Mouse (Mus musculus): ENCODE measurements around the gene Vps45.

Gene Vps45

DNA sequence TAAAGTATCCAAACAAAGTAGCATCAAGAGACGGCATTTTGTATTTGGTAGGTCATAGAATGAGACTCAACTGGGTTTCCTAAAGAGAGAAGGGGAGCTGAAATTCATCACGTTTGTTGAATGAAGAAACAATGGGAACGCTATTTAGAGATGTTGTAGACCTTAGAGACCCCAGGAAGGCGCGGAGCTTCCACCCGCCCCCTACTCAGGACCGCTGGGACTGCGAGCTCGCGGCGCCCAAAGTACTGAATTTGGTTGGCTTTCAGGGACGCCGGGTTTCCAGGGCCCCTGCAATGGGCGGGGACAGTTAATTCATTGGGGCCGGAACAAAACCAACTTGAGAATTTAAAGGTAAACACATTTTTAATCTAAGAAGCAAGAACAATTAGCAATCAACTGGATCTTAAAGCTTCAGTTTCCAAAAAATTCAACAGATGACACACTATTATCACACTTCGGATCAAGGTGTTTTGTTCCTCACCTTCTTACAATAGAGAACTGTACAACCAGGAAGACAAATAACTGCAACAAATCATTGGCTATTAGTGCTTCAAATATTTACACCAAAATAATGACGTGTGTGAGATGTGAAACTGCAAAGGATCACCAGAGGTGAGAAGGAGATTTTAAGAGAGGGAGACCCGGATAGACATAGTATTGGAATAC lies at the start of gene Vps45:
TSS of gene Vps45 (minus strand) at position 236 of the 666 bp plus-strand sequence.
- peak; percentile 82 for DNase-seq

DNA sequence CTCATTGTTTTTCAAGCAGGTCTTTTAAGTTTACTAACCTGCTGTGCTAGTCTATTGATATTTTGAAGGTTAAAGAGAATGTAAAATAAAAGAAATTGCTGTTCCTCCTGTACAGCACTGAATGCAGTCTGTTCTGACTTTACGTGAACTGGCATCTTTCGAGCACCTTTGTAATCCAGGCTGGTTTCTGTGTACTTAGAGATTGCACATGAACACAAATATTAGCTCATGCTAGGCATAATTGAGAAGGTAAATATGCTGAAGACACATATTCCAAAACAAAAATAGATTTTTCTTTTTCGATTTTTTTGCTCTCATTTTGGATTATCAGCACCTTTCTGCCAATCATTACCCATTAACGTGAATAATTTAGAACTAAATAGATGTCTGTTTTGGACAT lies 47.9 kb upstream of the Vps45 start:
- no peak for DNase-seq

DNA sequence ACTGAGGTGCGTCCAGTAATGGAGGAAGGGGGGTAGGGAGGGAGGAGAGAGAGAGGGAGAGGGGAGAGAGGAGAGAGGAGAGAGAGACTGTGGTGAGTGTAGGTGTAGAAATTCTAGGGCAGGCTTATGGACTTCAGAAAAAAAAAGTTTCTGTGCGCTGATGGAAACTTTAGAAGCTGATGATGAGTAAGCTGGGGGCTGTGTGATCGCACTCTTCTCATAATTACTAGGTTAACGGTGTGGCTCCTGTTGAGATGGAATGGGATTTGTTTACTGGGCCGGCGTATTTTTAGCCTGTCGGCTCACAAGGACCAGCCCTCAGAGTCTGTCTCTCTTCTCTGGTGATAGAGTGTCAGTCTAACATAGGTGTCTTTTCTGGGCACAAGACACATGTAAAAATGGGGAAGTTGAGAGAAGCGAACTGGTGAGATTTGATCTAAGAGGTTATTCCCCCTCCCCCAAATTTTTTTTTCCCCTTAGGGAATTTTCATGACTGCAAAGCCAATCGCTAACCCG lies 47.0 kb upstream of the Vps45 start:
- DNase-seq, result no peak

DNA sequence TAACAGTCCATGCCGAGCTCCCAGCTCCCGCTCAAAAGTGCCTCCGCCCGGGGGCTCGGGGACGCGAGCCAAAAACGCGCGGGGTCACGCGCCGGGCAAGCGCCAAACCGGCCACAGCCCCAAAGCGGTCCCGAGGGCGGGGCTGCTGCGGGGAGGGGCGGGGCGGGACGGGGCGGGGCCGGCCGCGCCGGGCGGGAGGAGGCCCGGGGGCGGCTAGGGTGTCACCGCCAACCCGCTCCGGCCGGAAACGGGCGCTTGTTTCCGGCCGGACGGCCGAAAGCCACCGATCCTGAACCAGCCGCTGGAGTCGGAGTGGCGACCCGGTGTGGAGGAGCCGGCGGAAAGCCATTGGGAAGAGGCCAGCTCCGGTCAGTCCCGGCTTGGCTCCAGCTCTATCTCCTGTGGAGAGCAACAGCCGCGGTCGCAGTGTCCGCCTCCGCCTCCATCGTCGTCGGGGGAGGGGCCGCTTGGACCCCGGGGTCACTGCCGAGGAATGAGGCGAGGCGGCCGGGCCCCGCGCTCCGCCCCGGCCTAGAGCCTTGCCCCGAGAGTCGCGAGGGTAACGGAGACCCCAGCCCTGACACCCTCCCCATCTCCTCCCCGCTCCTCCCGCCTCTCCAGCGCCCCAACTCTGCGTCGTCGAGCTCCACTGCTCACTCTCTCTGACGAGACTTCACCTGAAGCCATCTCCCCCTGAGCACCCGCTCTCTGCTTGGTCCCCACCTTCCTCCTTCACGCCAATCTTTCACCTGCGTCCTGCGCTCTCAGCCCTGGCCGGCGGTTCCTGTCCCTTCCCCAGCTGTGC lies 46.2 kb upstream of the Vps45 start, which contains the start of gene Otud7b:
TSS of gene Otud7b (plus strand) at position 267 of the 805 bp plus-strand sequence.
- DNase-seq, result peak; percentile 91

DNA sequence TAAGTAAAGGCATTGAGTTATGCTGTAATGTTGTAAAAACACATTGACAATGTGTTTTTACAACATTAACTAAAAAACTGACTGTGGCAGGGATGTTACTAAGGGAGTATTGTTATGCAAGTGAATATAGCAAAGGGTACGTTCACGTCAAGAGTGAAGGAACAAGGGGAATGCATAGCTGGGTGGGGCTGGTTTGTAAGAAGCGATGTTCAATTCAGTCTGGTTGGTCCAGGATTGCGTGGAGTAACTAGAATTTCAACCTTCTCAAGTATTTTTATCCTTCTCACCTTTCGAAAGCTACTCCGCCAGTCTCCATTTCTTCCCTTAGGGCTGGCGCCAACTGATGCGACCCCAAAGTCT lies 45.6 kb upstream of the Vps45 start:
- no peak for DNase-seq

DNA sequence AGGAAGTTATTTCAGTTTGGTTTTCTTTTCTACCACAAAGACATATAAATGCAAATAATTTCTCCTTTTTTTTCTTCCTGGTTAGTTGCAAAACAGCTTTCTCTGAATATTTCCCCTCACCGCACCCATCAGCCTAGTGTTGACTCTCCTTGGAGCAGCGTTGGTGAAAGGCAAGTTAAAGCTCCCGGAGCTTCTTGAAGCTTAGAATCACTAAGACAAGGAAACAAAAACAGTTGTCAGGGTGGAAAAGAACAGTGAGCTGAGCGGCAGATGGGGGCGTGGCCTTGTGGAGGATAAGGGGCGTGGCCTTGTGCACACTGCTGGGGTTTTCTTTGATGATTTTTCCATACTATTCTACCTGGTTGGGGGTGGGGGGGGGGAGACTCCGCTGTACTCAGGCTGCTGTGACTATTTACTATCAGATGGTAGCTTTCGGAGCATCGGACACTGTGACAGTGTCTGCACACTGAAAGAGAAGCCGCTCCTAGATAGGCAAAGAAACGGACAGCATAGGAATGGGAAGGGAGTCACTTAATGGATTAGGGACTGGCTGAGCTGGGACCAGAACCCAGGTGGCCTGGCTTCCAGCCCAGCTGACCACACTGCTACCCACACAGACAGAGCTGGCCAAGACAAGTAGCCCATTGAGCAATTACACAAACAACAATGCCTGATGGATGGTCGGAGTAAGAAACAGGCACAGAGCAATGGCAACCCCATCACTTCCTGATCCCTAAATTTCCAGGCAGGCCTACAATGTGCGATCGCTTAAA lies 44.0 kb upstream of the Vps45 start:
- DNase-seq, result peak; percentile 75

DNA sequence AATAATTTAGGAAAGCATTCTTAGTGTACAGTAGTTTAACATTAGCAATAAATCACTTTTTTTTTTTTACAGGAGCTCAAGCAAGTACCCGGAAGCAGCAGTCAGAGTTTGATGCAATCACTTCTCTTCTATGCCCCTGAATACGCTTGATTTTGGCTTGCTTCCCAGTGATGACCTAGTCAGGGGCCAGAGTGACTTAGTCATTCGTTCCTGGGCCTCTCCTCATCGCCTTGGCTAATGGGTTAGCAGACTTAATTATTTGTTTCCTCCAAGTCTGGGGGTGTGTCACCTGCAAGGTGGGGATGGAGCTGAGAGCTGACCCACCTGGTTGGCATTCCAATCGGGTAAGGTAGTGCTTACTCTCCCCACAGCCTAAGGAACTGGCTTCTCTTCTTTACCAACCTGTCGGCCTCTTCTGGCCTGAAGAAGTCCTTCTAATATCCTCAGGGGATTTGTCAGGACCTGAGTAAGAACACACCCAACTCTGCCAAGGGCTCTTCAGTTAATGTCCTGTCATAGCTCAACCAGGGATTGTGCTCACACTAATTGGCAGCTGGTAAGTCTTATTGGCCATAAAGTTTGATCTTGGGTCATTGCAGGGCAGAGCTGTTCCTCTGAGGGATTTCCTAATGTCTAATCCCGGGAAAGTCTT lies 40.5 kb upstream of the Vps45 start:
- DNase-seq, result peak; percentile 52

DNA sequence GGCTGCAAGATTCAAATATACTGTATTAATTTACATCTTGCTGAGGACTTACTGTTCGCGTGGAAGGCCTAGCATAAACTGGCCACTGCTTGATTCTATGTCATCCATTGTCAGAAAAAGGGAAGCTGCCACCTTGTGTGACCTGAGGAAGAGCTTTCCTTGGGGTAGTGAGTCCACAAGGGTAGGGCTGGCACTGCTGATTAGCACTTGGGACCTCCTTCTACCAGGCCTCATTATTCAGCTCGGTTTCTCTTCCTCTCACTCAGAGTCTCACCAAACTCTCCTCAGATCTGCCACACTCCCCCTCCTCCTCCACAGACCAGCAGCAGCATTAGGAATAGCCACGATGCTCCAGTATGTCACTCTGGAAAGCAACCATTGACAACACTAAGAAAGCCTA lies 39.9 kb upstream of the Vps45 start:
- DNase-seq, result no peak

DNA sequence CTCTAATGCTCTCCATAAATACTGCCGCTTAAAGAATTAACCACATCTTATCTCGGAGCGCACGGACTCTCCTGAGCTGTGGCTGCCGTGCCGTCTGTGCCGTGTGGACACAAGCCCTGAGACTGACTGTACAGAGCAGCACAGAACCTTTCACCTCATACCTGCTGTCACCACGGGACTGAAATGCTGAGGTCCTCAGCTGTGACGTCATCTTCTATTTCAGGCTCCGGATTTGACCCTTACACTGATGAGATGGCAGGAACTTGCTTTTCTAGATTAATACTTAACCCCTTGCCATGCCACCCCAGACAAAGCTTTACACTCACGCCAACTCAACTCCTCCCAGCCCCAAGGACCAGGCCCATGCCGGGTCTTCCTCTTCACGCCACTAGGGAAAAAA lies 35.9 kb upstream of the Vps45 start:
- DNase-seq, result peak; percentile 51

DNA sequence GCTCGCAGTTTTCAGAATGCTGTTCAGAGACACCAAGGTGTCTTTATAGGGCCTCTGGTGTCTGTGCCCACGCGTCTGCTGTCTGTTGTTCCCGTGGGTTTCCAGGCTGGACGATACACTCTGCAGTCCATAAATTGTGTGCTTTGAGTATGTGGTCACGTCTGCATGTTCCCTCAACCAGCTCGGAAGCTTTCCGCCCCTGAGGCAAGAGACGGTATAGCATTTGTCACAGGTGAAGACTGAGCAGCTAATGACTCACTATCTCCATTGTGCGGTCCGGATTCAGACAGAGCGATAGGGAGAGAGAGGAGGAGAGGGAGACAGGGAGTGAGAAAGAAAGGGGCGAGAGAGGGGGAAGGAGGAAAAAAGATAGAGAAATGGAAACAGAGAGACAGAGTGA lies 35.2 kb upstream of the Vps45 start:
- DNase-seq, result no peak

DNA sequence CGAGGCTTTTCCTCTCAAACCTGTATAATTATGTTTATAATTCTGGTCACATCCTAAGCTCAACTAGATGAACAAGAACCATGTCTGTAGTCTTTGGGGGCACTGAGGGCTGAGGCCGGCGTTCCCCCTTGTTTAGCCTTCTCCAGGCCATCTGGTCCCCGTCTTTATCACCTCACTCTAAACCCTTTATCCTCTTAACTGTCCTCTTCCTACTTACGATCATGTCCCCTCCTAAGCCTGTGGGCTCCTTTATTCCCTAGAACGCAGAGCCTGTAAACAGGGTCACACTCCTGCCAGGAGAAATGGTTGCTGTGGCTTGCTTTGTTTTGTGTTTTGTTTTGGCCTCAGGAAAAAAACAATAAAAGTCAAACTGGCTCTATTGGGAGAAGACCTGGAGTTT lies 33.7 kb upstream of the Vps45 start:
- DNase-seq, result no peak

DNA sequence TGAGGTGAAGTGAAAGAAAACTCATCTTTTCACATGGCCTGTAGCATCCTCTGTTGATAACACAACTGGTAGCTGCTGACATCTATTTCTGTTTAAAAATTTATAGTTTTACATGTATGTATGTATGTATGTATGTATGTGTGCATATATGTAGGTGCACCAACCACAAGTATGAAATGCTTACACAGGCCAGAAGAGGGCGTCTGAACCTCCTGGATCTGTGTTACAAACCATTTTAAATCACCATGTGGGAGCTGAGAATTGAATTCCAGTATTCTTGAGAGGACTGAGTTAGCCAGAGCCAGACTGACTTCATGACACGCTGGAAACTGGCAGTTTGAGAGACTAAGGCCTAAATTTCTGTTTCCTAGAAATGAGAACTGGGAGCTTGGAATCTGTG lies 32.9 kb upstream of the Vps45 start:
- DNase-seq, result no peak

DNA sequence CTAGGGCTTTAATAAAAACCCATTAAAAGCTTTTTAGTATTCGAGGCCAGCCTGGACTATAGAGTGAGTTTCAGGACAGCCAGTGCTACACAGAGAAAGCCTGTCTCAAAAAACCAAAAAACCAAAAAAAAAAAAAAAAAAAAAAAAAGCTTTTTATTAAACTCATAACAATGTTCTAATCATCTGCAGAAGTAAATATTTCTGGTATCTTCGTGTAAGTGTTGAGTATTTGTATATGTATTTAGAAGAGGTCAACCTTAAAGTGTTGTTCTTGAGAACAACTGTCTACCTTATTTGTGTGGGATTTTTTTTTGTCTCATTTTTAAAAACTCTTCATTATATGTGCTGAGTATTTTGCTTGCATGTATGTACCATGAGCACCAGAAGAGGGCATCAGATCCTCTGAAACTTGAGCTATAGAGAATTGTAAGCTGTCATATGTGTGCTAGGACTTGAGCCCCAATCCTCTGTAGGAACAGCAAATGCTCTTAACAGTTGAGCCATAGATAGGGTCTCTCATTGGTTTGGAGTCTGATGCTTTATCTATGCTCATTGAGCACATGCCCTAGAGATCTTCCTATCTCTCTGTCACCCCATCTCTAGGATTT lies 31.7 kb upstream of the Vps45 start:
- DNase-seq, result no peak

DNA sequence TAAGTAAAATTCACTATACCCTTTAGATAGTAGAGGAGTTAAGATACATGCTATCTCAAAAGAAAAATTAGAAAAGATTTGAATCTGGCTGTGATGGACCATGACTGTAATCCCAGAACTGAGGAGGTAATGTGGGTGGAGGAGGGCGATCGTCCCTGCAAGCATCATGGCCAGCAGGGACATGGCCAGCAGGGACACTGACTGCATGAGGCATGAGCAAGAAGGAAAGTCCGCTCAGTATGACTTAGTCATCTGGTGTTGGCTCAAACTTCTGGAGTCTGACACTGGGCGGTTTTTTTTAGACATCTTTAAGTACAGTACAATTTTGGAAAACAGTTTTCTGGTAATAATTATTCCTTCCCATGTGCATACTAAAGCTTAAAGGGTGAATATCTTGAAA lies 29.5 kb upstream of the Vps45 start:
- DNase-seq, result no peak

DNA sequence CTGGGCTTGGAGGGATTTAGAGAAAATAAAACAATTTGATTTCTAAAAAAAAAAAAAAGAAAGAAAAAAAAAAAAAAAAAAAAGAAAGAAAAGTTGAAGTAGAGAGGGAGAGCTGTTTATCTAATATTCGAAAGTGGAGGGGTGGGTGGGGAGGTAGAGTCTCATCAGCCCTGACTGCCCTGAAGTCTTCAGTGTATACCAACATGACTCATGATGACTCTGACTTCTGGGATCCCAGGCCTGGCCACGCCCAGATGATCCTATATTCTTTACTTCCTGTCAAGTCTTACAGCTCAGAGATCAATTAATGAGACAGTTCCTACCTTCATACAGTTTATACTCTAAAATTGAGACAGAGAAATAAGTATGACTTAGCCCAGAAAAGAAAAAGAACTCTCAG lies 29.0 kb upstream of the Vps45 start:
- no peak for DNase-seq

DNA sequence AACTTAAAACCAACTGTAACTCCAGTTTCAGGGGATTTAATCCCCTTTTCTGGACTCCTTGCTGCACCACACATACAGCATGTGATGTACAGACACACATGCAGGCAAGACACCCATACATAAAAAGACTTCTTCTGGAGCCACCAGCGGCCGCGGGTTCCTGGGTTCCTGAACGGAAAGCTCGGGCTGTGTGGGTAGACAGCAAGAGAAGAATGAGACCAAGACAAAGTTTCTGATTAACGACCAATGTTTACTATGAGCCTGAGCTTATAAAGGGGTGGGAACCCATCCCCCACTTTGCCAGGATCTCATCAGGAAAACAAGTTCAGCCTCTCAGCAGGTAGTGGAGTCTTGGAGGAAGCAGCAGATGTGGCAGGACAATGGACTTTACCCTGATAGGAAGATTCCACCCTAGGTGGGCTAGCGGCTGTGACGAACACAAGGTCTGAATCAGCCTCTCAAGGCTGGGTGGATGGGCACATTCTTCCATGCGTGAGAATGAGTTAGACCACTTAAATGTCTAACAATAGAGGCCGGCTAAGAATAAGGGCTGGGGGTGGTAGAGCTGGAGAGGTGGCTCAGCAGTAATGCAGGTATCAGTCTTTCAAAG lies 26.0 kb upstream of the Vps45 start:
- DNase-seq, result no peak

DNA sequence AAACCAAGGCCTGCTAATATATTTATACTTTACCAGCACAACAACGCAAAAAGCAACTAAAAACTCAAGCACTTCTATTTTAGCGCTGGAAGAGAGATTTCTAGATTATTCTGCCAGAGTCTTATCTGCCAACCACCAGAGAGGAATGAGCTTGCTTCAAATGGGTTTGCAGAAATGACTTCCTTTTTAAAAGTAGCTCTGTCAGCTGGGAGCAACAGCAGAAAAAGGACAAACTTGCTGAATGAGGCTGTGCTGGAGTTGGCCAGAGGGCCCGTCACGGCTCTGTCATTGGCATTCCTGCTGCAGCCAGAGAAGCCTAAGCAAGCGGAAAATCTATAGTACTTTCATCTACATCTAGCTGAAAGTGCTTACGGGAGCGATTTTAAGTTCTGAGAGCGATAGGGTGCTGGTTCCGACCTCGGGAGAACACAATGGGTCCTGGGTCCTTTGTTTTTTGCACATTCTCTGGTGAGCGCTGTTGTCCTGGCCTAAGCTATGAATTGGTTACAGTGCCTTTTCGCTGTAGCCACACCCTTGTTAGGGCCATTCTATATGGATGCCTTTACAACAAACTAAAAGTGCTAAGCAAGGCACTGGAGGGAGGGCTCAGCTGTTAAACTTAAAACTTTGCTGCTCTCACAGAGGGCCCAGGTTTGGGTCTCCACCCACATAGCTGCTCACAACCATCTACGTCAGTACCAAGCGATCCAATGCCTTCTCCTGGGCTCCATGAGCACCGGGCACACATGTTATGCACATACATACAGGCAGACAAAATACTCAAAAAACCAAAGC lies 24.6 kb upstream of the Vps45 start:
- no peak for DNase-seq

DNA sequence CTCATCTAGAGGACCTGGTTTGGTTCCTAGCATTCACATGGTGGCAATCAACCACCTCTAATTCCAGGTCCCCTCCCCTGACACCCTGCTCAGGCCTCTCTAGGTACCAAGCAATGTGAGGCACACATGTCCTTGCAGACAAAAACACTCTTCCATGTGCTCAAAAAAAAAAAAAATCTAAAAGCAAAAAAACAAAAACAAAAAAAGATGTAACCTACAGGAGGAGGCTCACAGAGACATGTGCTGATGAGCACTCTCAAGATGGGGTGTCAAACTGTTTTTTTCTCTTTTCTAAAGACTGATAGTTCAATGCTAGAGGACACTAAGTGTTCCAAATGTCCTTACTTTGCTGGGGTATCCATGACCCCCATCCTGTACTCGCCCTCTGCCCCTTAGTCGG lies 23.8 kb upstream of the Vps45 start:
- DNase-seq, result no peak

DNA sequence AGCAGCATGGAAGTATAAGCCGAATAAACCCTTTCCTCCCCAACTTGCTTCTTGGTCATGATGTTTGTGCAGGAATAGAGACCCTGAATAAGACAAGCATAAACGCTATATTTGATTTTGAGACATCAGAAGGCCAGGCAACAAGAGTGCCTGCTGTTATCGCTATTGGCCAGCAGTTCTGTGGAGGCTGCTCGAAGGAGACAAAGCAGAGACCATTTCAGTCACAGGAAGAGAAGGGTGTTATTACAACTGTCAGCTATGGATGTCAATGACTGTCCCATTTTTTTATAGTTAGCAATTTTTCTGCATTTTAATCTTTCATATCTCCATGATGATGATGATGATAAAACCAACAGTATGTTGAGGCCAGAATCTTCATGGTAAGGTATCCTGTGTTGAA lies 23.4 kb upstream of the Vps45 start:
- no peak for DNase-seq

DNA sequence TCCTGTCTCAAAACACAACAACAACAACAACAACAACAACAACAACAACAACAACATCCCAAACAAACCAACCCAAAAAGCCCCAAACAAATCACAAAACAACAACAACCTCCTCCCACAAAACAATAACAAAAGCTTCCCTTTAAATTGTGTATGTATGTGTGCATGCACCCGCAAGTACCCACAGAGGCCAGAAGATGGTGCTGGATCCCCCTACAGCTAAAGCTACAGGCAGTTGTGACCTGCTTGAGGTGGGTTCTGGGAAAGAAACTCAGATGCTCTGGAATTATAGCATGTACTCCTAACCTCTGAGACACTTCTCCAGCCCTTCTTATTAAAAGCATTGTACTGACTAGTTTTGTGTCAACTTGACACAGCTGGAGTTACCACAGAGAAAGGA lies 22.7 kb upstream of the Vps45 start:
- peak; percentile 63 for DNase-seq

DNA sequence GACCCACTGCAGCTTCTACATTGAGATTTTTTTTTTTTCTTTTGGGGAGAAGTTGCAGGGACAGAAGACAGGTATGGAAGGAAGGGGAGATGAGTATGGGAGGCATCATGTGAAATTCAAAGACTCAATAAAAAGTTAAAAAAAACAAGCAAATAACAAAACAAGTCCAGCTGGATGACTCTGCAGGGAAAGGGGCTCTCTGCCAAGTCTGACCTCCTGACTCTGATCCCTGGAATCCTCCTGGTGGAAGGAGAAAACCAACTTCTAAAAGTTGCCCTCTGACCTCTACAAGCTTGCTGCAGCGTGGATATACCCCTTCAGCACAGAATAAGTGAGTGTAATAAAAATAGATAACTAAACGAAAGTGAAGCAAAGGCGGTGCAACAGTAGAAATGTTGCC lies 20.4 kb upstream of the Vps45 start:
- no peak for DNase-seq

Data from kidney, postnatal 10 days (tissue).